Mouse (Mus musculus): ENCODE data around the gene Rcor3. TPM values are rescaled to one million over a fixed set of nuclear protein-coding genes. Genes with fewer than 3 reads are reported as not detected.

Rcor3 gene
- polyA plus RNA-seq, 1 experiment = 38.7 TPM

DNA sequence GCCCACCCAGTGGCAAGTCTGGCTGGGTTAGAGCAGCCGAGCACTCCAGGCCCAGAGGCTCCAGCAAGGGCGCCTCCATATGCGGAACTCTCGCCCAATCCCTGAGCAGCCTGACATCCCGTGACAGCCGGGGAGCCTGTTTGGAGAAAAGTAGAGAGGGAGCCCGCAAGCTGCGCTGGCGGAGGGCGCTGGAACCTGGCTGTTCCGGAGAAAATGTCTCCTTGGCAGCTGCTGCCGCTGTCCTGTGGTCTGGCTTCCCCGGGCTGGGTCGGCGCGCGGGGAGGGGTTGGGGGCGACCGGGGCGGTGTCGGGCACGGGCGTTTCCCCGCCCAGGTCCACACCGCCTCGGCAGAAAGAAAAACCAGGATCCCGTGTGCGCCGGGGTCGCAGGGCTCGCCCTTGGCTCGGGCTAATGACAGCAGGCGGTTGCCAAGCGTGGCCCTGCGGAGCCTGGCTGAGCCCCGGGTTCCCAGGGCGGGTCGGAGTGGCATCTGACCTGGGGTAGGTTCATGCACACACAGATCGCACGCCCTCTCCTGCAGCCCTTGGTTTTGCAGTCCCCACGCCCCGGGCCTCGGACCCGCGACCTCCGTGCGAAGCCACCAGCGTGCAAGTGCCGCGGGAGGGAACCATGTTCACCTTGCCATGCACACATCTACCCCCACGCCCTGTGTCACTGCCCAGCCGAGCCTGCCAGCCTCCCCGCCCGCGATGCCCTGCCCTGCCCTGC lies 1.1 kb downstream of the Rcor3 start:
- peak; percentile 82 to 87 for DNase-seq
- TF ChIP-seq CTCF (IDR thresholded peaks at IDR 0.05; ENCODE audit: borderline replicate concordance, insufficient read depth, low read depth, low read length) = no peak
- peak; percentile 46; the same call in 1 of the 2 replicates for TF ChIP-seq POLR2A (IDR thresholded peaks at IDR 0.05; ENCODE audit: borderline replicate concordance, insufficient read depth, low read length)
- Histone ChIP-seq H3K27ac (ENCODE audit: insufficient read depth, low read length) (peak overlapping the region; percentile 76), H3K4me1 (ENCODE audit: control insufficient read depth, insufficient read depth, low read length) (no peaks in the 10 kb centered on the region; the same call in 1 of the 2 replicates), H3K27me3 (ENCODE audit: control insufficient read depth, insufficient read depth, low read length) (no peaks in the 10 kb centered on the region), H3K4me3 (replicated peaks; ENCODE audit: insufficient read depth, low read depth, low read length) (peak overlapping the region; percentile 99)
- WGBS = under 1% methylated on average over 55 of the region's 55 CpGs

DNA sequence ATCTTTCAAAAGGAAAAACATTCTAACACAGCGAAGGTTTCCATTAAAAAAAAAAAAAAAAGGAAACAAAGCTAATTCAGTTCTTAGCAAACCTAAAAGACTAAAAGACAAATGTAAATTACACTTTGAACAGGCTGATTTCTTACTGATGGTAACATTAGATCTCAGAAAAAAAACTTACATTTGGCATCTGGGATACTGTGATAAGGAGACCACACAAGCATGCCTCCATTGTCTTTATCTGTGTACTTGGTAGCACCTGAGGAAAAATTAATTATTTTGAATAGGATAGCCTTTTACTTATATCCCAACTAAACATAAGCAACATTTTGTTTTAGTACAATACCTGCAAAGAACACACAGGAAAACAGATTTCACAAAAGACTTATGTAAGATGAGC lies 7.7 kb downstream of the Rcor3 start:
- Histone ChIP-seq H3K27ac (ENCODE audit: insufficient read depth, low read length) (no peak overlapping the region), H3K4me3 (replicated peaks; ENCODE audit: insufficient read depth, low read depth, low read length) (no peak overlapping the region), H3K4me1 (ENCODE audit: control insufficient read depth, insufficient read depth, low read length) (0 out of 2 replicates have a peak, but pooled peaks cover 2% of the 10 kb centered on the region), H3K27me3 (ENCODE audit: control insufficient read depth, insufficient read depth, low read length) (no peaks in the 10 kb centered on the region)
- no peak for DNase-seq
- 96% methylated on average over 1 of the region's 1 CpGs for WGBS
- TF ChIP-seq POLR2A (IDR thresholded peaks at IDR 0.05; ENCODE audit: borderline replicate concordance, insufficient read depth, low read length) = no peak

DNA sequence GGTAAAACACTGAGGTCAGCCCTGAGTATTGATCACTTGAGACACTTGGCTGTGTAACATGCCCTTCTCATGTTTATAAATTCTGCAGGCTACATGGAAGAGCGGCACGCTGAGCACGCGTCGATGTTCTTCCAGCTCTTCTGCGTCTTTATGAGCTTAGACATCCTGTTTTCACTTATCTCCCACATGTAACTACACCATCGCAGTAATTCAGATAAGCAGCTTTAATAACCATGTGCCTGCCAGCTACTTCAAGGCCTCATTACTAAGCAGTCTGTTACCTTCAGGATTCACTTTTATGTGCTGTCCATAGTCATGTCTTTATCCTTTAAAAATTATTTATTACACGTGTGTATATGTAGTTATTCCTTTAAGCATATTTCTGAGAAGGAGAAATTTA lies 9.5 kb downstream of the Rcor3 start:
- Histone ChIP-seq H3K27ac (ENCODE audit: insufficient read depth, low read length) (no peak overlapping the region), H3K27me3 (ENCODE audit: control insufficient read depth, insufficient read depth, low read length) (no peaks in the 10 kb centered on the region), H3K4me1 (ENCODE audit: control insufficient read depth, insufficient read depth, low read length) (0 out of 2 replicates have a peak, but pooled peaks cover 2% of the 10 kb centered on the region), H3K4me3 (replicated peaks; ENCODE audit: insufficient read depth, low read depth, low read length) (no peak overlapping the region)
- WGBS = 95% methylated on average over 8 of the region's 8 CpGs
- no peak for DNase-seq
- no peak for TF ChIP-seq CTCF (IDR thresholded peaks at IDR 0.05; ENCODE audit: borderline replicate concordance, insufficient read depth, low read depth, low read length)
- no peak for TF ChIP-seq POLR2A (IDR thresholded peaks at IDR 0.05; ENCODE audit: borderline replicate concordance, insufficient read depth, low read length)

DNA sequence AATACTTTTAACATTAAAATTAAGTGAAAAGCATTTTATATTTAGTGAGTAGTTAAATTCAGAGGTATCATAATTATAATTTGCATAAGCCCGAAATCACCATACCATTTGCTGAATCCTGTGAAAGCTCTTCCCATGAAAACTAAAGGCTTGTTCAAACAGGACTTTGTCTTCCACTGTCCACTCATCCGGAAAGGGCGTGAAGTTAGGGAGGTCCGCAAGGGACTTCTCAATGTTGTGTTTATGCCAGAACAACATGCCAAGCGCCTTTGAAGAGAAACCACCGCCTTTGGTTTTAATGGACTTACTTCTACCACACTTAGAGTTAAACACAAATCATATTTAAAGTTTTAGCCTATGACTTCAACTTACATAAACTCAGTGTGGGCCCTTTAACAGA lies 12.1 kb downstream of the Rcor3 start:
- no peak for DNase-seq
- no peak overlapping the region for H3K27ac ChIP-seq (ENCODE audit: insufficient read depth, low read length)
- TF ChIP-seq POLR2A (IDR thresholded peaks at IDR 0.05; ENCODE audit: borderline replicate concordance, insufficient read depth, low read length) (no peak), CTCF (IDR thresholded peaks at IDR 0.05; ENCODE audit: borderline replicate concordance, insufficient read depth, low read depth, low read length) (no peak)

DNA sequence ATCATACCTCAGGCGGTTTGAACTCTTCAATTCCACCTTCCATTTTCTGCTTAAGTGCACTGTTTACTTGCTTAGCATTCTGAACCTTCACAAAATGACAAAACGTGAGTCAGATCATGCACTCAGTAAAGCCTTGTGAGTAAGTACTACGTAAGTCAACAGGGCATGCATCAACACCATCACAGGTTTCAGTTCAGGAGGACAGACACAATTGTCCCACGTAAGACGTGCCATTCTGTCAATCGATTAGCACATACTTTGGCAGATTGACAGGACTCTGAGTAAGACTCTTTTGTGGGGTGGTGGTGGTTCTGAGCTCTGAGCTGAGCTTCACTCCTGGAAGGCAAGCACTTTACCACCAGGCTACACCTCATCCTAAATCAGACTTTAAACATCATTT lies 21.6 kb downstream of the Rcor3 start:
- no peaks in the 10 kb centered on the region for H3K4me1 ChIP-seq (ENCODE audit: control insufficient read depth, insufficient read depth, low read length)
- TF ChIP-seq POLR2A (IDR thresholded peaks at IDR 0.05; ENCODE audit: borderline replicate concordance, insufficient read depth, low read length) = no peak
- TF ChIP-seq CTCF (IDR thresholded peaks at IDR 0.05; ENCODE audit: borderline replicate concordance, insufficient read depth, low read depth, low read length) = no peak
- WGBS = 78% methylated on average over 6 of the region's 6 CpGs

More for the DNA sequence above, 12.1 kb downstream of the Rcor3 start:
- 64% methylated on average over 6 of the region's 6 CpGs for WGBS
- no peak overlapping the region for H3K4me3 ChIP-seq (replicated peaks; ENCODE audit: insufficient read depth, low read depth, low read length)
- 0 out of 2 replicates have a peak, but pooled peaks cover 2% of the 10 kb centered on the region for H3K4me1 ChIP-seq (ENCODE audit: control insufficient read depth, insufficient read depth, low read length)
- H3K27me3 ChIP-seq (ENCODE audit: control insufficient read depth, insufficient read depth, low read length) = no peaks in the 10 kb centered on the region

DNA sequence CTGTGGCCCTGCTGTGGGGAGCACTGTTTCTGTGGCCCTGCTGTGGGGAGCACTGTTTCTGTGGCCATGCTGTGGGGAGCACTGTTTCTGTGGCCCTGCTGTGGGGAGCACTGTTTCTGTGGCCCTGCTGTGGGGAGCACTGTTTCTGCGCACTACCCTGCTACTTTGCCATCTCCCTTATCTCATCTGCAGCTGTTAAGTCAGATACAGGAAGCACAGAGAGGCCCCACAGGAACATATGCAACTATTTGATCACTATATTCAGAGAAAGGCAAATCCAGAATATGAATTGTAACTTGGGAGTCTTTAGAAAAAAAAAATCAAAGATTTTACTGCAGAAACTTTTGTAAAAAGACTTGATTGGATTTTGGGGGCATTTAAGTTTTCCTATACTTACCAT lies 22.5 kb downstream of the Rcor3 start:
- no peak overlapping the region for H3K27ac ChIP-seq (ENCODE audit: insufficient read depth, low read length)
- 92% methylated on average over 1 of the region's 1 CpGs for WGBS
- H3K27me3 ChIP-seq (ENCODE audit: control insufficient read depth, insufficient read depth, low read length) = no peaks in the 10 kb centered on the region
- no peak for TF ChIP-seq CTCF (IDR thresholded peaks at IDR 0.05; ENCODE audit: borderline replicate concordance, insufficient read depth, low read depth, low read length)
- TF ChIP-seq POLR2A (IDR thresholded peaks at IDR 0.05; ENCODE audit: borderline replicate concordance, insufficient read depth, low read length) = no peak
- no peak for DNase-seq
- no peaks in the 10 kb centered on the region for H3K4me1 ChIP-seq (ENCODE audit: control insufficient read depth, insufficient read depth, low read length)
- H3K4me3 ChIP-seq (replicated peaks; ENCODE audit: insufficient read depth, low read depth, low read length) = no peak overlapping the region

More for the DNA sequence above, 21.6 kb downstream of the Rcor3 start:
- Histone ChIP-seq H3K4me3 (replicated peaks; ENCODE audit: insufficient read depth, low read depth, low read length) (no peak overlapping the region), H3K27ac (ENCODE audit: insufficient read depth, low read length) (no peak overlapping the region), H3K27me3 (ENCODE audit: control insufficient read depth, insufficient read depth, low read length) (no peaks in the 10 kb centered on the region)
- DNase-seq = no peak

DNA sequence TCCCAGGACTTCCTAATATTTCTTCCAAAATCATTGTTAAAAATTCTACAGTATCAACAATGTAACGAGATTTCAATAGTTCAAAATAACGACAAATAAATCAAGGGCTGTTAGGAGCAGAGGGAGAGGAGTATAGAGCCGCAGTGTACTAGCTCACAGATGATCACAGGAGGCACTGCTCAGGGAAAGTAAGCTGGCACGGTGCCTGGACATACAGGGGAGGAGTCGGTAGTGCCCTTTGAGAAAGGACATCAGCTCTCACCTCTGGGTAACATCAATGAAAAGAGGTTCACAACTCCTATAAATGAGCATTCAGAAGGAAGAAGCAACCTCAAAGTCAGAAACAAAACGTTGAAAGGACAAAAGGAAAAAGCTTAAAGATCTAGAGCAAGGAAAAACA lies 28.7 kb downstream of the Rcor3 start:
- DNase-seq = peak in 1 of 2 experiments; percentile 41
- WGBS = 53% methylated on average over 6 of the region's 6 CpGs
- H3K27me3 ChIP-seq (ENCODE audit: control insufficient read depth, insufficient read depth, low read length) = no peaks in the 10 kb centered on the region
- H3K4me3 ChIP-seq (replicated peaks; ENCODE audit: insufficient read depth, low read depth, low read length) = no peak overlapping the region
- no peaks in the 10 kb centered on the region for H3K4me1 ChIP-seq (ENCODE audit: control insufficient read depth, insufficient read depth, low read length)
- H3K27ac ChIP-seq (ENCODE audit: insufficient read depth, low read length) = no peak overlapping the region
- TF ChIP-seq POLR2A (IDR thresholded peaks at IDR 0.05; ENCODE audit: borderline replicate concordance, insufficient read depth, low read length) = no peak
- no peak for TF ChIP-seq CTCF (IDR thresholded peaks at IDR 0.05; ENCODE audit: borderline replicate concordance, insufficient read depth, low read depth, low read length)

DNA sequence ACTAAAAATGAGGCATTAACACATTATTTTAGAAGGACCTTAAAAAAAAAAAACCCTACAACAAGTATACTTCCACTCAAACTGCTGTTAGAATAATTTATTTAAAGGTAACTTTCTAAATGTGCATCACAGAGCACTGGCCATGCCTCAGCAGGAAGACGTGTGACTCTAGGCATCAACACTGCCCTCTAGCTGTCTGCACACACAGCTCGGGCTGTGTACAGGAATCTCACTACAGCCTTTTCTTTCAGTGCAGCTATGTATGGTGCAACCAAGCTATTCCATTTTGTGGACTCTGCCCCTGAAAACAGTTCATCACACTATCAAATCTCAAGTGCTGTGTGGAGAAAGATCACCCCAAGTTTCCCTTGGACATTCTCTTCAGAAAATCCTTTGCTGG lies 30.5 kb downstream of the Rcor3 start:
- whole genome bisulfite sequencing = 7% methylated on average over 2 of the region's 2 CpGs
- H3K4me3 ChIP-seq (replicated peaks; ENCODE audit: insufficient read depth, low read depth, low read length) = no peak overlapping the region
- H3K4me1 ChIP-seq (ENCODE audit: control insufficient read depth, insufficient read depth, low read length) = no peaks in the 10 kb centered on the region
- no peak overlapping the region for H3K27ac ChIP-seq (ENCODE audit: insufficient read depth, low read length)
- TF ChIP-seq POLR2A (IDR thresholded peaks at IDR 0.05; ENCODE audit: borderline replicate concordance, insufficient read depth, low read length) (no peak), CTCF (IDR thresholded peaks at IDR 0.05; ENCODE audit: borderline replicate concordance, insufficient read depth, low read depth, low read length) (peak; percentile 69)
- no peaks in the 10 kb centered on the region for H3K27me3 ChIP-seq (ENCODE audit: control insufficient read depth, insufficient read depth, low read length)
- DNase-seq = peak; percentile 29 to 41
